Mouse (Mus musculus) spleen, adult 18-20 months (tissue): Measurements from ENCODE around the gene Epyc.

Source experiments
- DNase-seq, 2 experiments: peaks; one replicate each; pipeline ENCODE4 v3.0.0; 2022; ENCODE audit warnings: mixed read lengths in 2 of 2

The Epyc gene

GRCm38 (mm10) chr10:97643768-97644167 is at the start of gene Epyc:
Gene Epyc, plus strand, starts transcription at chr10:97644068.
- no peak for DNase-seq

GRCm38 (mm10) chr10:97595680-97596079 is 48.2 kb upstream of the Epyc start:
- DNase-seq, result no peak

DNA sequence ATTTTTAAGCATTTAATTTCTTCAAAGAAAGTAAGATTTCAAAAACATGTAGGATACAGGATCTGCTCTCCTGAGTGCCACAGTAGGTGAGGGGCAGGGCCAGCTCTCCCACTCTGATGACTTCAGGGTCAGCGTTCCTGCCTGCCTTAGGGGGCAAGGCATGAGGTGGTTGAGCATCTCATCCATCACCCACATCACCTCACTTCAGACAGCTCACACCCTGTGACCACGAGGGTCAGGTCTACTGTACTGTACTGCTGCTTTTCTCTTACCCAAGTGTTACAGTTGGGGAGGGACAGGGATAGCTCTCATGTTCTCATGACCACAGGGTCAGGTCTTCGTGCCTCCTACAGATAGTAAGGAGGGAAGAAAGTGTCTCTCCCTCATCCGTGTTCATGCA is 42.1 kb upstream of the Epyc start:
- no peak for DNase-seq

- no peak for DNase-seq
Observed at GRCm38 (mm10) chr10:97603256-97603655, 40.6 kb upstream of the Epyc start.

- DNase-seq, result no peak
Observed at GRCm38 (mm10) chr10:97606579-97606978, 37.3 kb upstream of the Epyc start, which contains the start of gene Kera. Gene Kera, plus strand, starts transcription at chr10:97606879.

DNA sequence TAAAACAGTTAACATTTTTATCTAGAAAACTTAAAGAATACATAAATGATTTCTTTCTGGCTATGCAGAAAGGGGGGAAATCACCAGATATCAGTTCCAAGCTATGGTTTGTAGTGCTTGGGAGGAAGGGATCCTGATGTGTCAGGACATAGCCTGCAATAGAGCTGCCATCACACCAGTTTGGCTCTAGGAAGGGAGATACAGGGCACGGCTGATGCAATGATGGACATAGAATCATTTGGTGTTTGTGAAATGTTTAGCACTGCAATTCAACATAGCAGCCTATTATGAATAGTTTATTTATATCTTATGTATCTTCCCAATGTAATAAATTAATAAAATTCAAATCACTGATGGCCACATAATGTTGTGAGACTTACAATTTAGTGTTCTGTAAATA is 21.5 kb upstream of the Epyc start:
- DNase-seq, result no peak

- DNase-seq, result no peak
Observed at GRCm38 (mm10) chr10:97624381-97624780, 19.5 kb upstream of the Epyc start.

DNA sequence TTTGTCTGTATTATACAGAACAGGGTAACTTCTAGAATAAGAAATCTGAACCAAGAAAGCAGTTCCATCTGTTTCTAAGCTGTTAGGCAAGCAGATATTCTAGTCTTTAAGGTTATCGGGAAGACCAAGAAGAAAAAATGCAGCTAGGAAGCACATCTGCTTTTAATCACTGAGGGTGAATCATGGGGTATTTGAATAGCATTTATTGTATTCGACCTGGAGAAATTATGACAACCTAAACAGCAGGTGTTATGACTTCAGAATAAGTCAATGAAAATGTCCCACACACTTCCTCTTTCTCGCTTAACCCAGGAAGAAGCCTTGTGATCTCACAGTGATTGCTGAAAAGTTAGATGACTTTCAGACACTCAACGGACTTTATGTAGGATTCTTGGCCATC is 18.8 kb upstream of the Epyc start:
- no peak for DNase-seq

GRCm38 (mm10) chr10:97626543-97626942 is 17.3 kb upstream of the Epyc start:
- no peak for DNase-seq

DNA sequence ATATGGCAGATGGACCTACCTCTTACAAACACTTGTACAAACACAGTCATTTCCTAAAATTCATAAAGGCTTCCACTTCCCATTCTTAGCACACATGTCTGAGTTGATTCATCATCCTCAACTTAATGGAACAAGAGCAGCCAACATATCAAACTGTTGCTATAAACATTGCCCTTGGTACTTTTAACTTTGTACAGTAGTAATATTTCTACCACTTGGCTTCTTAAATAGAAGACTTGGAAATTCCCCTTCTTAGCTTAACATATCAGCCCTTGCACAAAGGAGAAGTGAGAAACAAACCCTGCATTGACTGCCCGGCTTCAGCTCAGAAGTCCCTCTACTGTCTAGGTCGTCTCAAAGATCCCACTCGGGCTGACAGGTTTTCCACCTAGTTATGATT is 12.8 kb upstream of the Epyc start:
- no peak for DNase-seq

DNA sequence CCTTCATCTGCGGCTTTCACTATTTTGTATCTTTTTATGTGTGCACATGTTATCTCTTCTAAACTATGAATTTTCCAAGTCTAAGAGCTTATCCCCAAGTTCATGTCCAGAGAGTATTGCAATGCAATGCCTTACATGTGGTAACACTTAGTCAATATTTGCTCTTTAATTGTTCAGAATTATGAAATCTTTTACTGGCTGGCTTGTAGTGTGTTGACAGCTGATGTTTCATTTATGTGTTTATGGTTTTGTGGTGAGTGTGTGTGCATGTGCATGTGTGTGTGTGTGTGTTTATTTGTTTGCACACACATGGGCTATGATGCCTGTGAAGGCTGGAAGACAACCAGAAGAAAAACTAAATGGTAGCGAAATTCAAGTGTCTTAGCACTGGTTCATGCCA is 1.9 kb upstream of the Epyc start:
- DNase-seq, result no peak

- DNase-seq, result no peak
Observed at GRCm38 (mm10) chr10:97650334-97650733, 6.5 kb downstream of the Epyc start.

DNA sequence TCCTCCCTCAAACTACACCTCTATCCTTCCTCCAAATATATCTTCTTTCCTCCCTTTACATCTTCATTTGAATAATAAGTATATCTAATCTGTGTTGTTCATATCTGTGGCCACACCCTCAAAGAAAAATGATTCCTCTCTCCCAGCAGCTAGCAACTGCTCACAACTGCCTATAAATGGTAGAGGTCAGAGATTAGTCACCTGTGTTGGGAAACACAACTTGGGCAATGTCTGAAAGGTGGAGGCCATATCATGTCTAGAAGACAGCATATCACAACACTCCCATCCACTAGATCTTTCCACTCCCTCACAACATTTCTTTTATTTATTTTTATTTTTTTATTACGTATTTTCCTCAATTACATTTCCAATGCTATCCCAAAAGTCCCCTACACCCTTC is 15.6 kb downstream of the Epyc start:
- no peak for DNase-seq

DNA sequence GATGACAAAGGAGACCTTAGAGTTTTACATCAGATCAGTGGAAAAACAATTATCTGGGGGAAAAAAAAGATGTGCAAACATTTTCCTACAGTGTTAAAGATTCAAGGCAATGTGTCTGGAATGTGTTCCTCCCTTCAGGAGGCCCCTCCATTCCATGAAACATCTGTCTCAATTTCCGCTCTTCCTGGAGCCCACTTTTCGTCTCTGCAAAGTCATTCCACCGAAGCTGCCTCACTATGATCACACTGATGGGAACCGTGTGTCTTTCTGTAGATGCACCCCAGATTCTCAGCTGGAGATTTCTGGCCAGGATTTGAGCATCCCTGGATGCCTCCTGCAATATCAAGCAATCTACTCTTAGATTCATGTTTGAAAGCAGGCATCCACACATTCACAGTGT is 24.8 kb downstream of the Epyc start:
- no peak for DNase-seq

- DNase-seq, result no peak
Observed at GRCm38 (mm10) chr10:97670202-97670601, 26.3 kb downstream of the Epyc start.

GRCm38 (mm10) chr10:97673239-97673638 is 29.4 kb downstream of the Epyc start:
- DNase-seq, result no peak

- DNase-seq, result no peak
Observed at GRCm38 (mm10) chr10:97682981-97683380, 39.1 kb downstream of the Epyc start.

- no peak for DNase-seq
Observed at GRCm38 (mm10) chr10:97687198-97687597, 43.3 kb downstream of the Epyc start.

DNA sequence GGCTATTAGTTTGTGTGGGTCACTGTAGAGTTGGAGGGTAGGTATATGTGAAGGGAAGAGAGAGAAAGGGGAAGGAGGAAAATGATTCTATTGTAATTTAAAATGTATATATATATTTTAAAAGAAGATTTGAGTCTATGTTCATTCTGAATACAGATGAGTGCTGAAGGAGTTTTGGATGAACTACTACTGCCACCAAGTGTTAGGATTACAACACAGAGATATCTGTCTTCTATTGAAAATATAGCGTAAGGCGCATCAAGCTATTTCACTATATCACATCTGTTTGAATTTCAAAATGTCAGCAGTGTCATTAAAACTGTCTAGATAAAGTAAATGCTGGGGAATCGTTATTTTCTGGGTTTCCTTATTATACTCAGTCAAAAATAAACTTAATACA is 45.6 kb downstream of the Epyc start:
- DNase-seq, result no peak

GRCm38 (mm10) chr10:97692913-97693312 is 49.0 kb downstream of the Epyc start, which contains the start of gene Ccer1:
Gene Ccer1, plus strand, starts transcription at chr10:97693059.
- DNase-seq, result no peak

GRCm38 (mm10) chr10:97693398-97694135 is 49.7 kb downstream of the Epyc start:
- DNase-seq, result peak in 1 of 2 experiments; percentile 4

GRCm38 (mm10) chr10:97702321-97702720 is 58.5 kb downstream of the Epyc start:
- no peak for DNase-seq

DNA sequence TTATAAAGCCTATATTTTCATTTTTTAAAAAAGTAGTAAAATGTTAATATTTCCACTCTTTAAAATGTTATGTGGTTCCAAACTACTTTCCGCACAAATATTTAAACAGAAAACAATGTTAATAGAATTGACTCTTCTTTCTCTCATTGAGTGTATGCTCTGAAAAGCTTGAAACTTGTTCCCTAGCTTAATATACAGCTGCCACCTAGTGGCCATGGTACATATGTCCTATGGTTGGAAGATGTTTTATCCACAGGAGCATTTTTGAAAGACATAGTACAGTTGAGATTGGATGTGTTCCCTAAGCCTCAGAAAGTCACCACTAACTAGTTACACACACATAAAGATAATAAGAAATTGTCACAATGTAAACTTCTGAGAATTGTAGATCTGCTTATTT is 60.7 kb downstream of the Epyc start:
- DNase-seq, result peak in 1 of 2 experiments; percentile 15

- no peak for DNase-seq
Observed at GRCm38 (mm10) chr10:97712687-97713086, 68.8 kb downstream of the Epyc start.

GRCm38 (mm10) chr10:97714584-97714983 is 70.7 kb downstream of the Epyc start:
- no peak for DNase-seq
